Mouse (Mus musculus): Measurements from ENCODE around the gene Gm17949.

- TF ChIP-seq CTCF (IDR thresholded peaks at IDR 0.05; ENCODE audit: borderline replicate concordance, control insufficient read depth, extremely low read depth, insufficient read depth, low read length, poor library complexity) (no peak), POLR2A (IDR thresholded peaks at IDR 0.05; ENCODE audit: control insufficient read depth, extremely low read depth, insufficient read depth, low read length, poor library complexity) (no peak)
These were observed 59.0 kb downstream of the Gm17949 start for GRCm38 (mm10) chr17:57070272-57070671.
